Mouse (Mus musculus) heart, adult 11 months (tissue): ENCODE results near the gene Cacna1c.

ENCODE experiments used
- DNase-seq: peaks from one replicate; pipeline ENCODE4 v3.0.0; 2022

Gene Cacna1c

DNA sequence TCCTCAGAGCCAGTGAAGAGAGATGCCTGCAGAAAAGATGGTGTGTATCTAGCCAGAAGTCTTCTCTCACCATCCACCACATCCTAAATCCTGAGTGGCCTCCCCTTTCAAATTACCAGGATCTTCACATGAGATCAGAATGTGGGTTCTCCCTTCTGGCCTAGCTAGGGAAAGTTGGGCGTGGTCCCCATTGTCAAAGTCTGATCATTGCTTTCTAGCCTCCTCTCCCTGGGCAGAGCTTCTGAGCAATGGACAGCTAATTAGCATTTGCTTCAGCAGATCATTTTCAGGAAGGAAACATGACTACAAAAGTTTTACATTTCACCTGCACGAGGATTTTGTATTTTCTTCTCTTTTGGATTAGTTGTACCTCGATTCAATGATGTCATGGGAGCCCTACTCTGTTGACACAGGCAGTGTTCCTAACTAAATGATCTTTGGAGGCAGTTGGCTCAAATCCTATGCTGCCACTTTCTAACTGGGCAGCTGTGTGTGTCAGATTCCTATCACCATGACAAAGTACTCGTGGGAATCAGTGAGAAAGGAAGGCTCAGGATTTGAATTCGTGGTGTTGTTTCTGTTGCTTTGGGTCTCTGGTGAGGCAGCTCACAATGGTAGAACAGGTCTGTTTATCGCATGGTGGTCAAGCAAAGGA lies 554.4 kb downstream of the Cacna1c start:
- DNase-seq: peak; percentile 82

DNA sequence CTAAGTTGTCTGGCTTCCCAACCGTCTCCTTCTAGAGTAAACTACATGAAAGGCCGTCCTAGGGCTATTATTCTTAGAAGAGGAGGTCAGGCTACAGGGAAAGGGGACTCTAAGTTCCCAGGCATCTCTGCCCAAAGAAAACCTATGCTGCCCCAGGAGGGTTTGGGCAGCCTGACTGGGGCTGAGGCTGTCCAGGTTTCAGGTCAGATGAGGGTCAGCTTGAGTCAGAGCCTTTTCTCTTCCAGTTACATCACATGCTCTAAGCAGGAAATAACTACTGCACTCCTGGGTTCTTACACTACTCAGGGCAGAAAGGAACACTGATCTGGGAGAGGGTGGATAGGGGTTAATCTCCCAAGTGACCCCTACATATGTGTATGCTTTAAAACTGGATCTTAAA lies 556.4 kb downstream of the Cacna1c start:
- peak; percentile 80 for DNase-seq

DNA sequence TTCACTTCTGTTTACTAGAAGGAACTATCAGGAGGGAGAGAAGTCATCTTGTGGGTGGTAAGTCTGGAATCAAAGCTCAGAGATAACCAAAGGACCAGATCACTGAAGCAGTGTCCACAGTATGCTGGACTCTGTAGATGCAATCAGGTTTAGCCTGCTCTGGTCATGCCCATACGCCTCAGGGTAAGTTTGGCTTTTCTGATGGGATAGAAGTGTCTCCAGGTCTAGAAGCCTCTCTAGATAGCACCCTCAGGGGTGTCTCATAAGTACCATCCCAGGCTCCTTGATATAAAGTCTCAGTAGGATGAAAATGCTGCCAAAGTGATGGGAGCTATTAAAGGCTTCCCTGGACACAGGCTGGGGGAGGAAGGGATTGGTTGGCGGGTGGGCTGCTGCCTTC lies 557.3 kb downstream of the Cacna1c start:
- peak; percentile 62 for DNase-seq

DNA sequence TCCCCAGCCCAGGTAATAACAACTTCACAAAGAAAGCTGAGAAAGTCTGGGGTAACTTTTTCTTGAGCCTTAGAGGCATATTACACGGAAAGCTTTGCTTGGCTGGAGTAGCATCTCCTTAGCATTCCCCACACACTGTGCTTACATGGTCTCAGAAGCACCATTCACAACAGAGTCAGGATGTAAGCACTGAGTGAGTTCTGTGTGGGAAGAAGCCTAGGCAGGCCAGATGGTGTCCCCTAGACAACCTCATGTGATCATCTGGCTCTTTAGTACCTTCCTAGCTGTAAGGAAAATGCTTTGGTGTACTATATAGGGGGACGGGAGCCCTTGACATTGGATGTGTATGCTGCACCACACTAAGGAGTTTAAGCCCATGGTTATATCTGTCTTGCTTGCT lies 563.7 kb downstream of the Cacna1c start:
- DNase-seq: no peak

DNA sequence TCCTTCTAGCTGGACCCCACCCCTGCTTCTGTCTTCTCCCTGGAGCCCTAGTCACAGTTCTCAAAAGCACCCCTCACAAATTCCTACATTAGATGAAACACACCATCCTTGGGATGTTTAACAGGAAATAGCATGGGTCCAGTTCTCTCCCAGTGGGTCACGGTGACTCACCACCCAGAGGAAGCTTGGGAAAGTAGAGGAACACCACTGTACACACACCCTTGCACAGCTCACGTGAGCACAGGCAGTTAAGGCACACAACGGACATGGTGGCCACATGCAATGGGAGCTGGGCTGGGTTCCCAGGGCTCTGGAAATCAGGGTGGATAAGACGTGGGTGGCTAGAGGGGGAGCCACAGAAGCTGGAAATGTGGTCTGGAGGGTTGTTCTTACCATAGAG lies 566.2 kb downstream of the Cacna1c start:
- no peak for DNase-seq

DNA sequence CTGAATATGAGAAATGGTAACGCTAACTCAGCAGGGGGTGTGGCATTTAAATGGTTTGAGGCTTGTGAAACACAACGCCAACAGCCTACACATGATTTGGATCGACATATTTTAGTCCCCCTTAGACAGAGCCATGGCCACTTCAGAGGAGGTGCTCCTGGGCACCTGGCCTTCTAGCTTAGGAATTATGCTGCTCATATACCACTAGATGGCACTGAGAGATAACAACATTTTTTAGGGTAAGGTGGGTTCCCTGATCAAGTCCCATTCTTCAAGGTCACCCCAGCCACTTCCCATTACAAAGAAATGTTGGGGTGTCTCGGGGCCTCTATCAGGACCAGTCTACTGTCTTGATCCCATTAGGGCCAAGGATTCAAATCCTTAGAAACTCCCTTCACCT lies 570.0 kb downstream of the Cacna1c start:
- no peak for DNase-seq

DNA sequence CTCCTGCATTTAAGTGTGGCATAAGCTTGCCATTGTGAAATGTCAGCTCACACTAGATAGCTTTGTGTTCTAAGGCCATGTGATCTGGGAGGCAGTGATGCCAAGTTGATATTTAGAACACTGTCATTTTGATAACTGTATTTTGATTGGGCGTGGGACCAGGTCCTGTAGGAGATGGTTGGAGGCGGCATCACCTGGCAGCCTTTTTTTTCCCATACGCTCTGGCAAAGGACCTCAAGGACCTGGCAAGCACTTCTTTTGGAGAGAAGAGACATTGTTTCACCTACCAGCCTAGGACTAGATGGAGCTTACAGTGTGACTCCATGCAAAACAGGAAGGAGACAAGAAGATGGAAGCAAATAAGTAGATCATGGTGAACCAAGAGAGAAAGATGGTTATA lies 572.6 kb downstream of the Cacna1c start:
- DNase-seq: no peak

DNA sequence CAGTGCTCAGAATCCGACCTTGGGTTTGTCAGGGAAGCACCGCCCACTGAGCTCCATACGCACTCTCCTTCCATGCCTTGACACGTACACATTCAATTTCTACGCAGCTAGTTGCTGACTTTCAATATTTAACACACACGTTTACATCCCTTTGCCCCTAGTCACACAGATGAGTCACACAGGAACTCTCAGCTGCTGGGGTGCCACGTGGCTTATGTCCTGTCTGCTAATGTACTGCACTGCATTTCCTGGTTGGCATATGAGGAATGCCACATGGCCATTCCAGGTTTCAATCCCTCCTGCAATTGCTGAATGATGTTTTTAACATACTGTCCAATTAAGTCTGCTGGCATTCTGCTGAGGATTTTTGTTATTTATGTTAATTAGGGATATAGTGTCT lies 574.4 kb downstream of the Cacna1c start:
- DNase-seq: no peak

DNA sequence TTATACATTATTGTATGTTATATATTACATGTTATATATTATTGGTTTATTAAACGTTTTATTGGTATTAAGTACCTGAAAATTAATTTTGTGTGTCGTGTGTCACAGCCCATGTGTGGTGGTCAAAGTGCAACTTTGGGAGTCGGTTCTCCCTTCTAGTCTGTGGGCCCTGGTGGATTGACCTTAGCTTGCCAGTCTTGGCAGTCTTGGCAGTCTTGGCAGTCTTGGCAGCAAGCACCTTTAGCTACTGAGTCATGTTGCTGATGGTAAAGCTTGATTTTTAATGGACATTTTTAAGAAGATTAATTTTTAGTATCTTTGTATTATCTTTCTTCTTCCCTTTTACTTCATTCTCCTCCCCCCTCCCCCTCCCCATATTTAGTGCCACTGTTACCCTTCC lies 574.8 kb downstream of the Cacna1c start:
- no peak for DNase-seq

DNA sequence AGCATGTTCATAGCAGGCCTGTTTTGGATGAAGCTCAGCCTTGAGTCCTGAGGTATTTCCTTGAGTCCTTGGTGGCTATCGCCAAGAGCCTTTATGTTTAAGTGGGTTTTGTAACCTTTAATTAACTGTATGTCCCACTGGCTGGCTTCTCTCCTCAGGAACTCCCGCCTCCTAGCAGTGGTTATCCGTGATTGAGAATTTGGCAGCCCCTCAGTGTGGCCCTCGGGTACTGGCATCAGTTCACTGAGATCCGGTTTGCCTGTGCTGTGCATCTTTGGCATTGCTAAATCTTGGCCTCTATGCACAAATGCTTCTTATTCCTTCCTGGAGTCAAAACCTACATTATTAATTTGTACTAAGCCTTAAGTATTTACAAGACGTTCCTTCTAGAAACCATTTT lies 587.3 kb downstream of the Cacna1c start:
- no peak for DNase-seq

DNA sequence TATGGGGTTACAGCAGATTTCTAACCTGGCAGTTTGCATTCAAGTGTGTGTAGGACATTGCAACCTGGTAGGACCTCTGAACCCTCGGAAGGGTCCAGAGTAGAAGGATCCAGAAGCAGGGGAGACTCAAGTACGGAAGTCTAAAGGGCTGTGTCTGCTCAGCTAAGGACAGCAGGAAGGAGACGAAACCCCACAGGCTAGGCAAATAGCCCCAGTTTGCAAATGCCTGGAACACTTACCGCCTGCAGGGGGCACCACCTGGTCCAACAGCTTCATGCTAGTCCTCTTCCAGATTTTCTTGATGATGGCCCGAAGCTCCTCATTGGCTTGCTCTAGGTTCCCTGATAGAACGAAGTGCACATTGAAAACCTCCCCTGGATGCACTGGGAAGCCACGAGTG lies 590.2 kb downstream of the Cacna1c start:
- DNase-seq: peak; percentile 81

DNA sequence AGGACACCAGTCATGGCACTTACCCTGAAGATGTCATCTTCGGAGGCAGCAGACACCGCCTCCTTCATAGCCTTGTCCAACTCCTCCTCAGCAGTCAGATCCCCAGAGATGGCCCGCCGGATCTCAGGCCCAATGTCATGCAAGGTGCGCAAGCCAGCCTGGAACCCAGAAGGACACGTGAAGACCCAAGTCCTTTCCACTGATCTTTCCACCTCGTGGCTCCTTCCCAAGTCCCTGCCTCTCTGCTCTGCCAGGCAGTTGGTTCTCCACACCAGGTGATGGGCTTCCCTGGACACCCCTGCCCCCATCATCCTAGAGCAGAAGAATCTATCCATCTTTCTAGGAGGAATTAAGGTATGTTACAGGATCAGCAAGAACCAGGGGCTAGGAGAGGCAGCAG lies 592.4 kb downstream of the Cacna1c start:
- DNase-seq: peak; percentile 80

DNA sequence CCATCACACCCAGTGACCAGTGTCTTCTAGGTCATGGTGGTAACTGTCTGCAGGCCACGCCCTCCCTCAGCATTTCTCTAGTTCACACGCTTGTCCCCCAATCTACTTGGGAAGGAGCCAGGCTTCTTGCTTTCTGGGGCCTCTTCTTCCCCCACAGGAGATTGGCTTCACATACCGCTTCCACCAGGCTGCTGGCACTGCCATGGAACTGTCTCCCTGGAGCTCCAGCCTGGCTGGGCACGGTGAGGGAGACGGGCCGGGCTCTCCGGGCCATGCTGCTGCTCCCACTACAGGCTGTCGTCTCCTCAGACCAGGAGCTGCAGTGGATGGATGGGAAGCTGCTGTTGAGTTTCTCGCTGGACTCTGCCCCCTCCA lies 600.5 kb downstream of the Cacna1c start:
- peak; percentile 84 for DNase-seq

DNA sequence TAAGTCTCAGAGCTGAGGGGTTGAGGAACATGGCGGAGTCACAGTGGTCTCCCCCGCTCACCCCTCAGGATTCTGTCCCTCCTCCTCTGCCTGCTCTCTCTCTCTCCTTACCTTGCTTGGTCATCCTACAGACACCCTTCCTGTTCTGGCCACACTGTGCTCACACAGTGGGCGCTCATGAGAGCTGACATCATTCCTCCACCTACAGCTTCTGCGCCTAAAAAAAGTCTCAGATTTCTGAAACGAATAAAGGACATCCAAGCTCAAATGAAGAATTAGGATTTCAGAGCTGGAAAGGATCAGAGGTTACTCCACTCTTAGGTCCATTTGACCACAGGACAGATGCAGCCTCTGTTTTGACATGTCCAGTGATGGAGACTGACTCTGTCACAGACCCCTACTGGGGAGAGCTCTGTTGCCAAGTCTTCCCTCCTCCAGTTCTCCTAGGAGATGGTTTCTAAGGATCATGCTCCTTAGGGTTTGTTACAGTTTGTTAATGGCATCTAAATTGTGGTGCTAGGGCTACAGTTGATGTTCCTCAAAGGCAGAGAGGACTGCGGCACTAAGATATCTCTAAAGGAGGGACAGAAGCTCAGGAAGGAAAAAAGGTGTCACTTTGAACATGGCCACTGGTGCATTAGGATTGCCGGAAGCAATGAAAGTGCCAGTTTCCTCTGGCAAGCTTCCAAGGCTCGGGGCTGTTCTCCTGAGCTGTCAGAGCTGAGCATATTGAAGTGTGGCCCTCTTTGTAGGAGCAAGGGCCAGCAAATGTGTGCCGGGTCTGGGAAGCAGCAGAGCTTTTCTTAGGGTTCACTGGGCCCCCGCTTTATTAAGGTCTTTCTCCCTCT lies 601.2 kb downstream of the Cacna1c start:
- peak; percentile 45 for DNase-seq

DNA sequence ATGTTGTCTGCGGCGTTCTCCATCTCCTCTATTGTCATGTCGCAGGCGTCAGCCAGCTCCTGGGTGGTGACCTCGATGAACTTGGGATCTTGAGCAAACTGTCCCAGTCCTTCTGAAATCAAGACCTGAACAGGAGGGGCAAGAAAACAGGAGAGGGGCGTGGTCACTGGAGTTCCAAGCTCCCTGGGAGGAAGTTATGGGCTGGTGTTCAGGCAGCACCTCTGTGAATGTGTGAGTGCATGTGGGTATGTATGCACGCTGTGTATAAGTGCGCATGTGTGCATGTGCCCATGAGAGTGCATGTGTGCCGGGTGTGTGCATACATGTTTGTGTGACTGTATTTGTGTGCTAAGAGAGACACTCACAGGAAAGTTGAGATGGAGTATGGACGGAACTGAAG lies 602.1 kb downstream of the Cacna1c start:
- DNase-seq: peak; percentile 83

DNA sequence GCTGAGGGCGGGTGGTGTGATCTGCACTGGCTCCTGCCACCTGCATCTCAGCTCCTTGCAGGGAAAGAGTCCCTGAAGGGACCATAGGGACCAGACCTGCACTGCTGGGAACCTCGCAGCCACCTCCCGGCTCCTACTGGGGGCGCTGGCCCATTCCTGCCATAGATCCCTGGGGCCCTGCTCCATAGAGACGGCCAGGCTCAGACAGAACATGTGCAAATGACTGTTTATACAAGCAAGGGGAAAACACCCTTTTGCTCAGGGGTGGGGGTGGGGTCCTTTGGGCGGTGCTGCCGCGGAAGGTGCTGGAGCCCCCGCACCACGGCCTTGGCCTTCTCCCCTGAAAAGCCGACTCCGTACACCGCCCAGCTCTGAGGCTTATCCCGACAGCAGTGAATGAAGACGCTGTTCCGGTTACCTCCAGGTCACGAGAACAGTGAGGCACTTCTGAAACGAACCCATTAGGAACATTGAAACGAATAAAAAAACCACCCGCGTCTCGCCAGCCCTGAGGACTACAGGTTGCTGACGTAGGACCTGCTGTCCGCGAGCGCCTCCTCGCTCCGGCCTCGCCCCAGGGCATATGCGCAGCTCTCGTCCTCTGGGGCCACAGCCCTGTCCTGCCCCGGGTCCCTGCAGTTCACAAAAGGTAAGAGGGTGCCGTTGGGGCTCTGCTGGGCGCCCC lies 602.7 kb downstream of the Cacna1c start:
- DNase-seq: peak; percentile 87

DNA sequence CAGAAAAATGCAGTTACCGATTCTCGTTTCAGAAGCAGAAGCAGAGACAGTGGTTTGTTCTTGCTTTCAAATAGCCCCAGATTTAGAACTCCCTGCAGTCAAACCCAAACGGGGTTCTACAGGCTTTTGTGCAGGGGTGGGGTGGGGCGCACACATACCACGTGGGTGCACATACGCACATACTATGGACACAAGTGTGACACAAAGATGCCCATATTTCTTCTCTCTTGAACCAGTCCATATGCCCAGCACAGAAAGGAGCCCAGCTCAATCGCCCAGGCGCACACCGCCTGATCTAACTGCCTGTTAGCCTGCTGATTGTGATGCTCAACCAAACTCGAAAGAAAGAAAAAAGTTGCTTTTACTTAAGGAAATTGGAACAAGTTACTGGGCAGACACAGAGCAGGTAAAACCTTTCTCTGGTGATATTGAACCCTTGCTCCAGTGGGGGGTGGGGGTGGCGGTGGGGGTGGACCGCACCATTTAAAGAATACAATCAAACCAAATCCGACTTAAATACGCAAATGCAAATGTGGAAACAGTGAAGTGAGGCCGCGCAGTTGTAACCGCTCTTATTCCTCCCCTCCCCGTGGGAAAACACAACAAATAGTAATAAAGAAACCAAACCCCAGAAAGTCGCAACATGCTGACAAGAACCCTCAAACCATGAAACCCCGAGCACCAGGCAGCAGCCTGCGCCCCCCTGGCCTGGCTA lies 603.4 kb downstream of the Cacna1c start:
- peak; percentile 80 for DNase-seq

DNA sequence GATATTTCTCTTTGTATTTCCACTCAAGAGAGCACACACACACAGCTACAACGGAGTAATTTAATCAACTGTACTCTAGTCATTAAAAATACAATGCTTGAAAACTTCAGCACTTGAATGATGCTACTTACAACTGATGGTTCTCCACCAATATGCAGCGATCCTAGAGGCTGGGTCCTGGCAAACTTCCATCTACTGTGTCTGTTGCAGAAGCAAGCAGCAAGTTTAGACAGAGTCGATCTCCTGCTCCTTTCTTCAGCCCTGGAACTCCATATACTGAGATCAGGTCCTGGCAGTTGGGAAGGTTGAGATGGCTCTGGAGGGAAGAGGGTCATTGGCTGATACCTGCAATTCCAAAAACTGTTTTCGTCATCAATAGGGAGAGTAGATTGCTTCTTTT lies 617.5 kb downstream of the Cacna1c start:
- DNase-seq: peak; percentile 85

DNA sequence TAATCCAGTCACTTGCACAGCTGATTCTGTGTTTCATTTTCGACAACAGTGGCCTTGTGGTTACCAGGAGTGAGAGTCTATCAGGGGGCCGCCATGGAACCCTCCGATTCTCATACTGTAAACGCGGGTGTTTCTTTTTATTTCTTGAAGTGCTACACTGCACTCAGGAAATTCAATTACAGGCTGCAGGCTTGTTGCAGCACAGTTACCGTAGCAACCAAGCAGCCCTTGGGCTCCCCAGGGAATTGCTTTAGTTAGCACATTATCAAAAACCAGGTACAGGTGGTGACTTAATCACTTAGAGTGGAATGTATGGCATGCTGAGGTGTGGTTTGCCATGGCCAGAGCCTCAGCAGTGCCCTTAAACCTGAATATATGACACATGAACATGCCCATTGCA lies 621.9 kb downstream of the Cacna1c start:
- peak; percentile 56 for DNase-seq

DNA sequence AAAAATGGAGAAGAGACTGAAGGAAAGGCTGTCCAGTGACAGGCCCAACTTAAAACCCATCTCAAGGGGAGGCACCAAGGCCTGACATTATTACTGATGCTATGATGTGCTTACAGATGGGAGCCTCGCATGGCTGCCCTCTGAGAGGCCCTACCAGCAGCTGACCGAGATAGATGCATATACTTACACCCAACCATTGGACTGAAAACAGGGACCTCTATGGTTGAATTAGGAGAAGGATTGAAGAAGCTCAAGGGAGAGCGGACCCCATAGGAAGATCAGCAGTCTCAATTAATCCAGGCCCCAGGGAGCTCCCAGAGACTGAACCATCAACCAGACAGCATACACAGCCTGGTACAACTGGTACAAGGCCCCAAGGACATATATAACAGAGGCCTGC lies 628.4 kb downstream of the Cacna1c start:
- peak; percentile 77 for DNase-seq

DNA sequence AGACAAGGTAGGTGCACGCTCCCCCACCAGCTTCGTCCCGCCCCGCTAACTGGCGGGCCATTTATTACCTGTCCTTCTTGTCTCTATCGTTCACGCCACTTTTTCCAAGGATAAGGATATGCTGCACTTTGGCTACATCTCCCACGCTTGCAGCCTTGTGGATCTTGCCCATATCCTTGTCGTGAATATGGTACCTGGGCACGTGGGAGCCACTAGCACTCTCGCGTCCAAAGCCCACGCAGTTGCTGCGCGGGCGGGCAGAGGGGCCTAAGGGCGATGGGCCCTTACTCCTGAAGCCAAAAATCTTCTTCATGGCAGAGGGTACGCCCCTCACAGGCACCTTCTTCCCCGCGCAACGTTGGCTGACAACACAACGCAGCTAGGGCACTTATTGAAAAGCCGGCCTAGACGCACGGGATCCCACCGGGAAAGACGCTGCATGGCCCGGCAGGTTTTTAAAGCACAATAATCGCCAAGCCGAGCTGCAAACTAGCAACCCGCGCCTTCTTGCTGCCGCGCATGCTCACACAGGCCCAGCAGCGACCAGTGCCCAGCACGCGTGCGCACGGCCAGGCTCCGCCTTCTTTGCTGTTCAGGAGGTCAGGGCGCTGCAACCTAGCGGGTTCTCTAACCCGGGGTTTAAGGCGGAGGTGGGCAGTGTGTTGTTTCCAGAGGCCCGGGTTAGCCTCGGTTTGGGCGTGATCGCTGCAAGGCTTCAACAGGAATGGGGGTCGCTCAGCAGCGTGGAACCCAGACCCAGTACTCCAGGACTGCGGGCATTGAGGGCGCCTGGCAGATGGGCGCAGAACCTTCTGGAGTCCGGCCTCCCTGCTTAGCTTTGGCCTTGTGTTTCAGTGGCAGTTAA lies 634.2 kb downstream of the Cacna1c start, which contains the start of gene Ankrd26:
Gene Ankrd26 (minus strand): TSS at position 482 of the 865 bp plus-strand sequence.
- peak; percentile 99 for DNase-seq

DNA sequence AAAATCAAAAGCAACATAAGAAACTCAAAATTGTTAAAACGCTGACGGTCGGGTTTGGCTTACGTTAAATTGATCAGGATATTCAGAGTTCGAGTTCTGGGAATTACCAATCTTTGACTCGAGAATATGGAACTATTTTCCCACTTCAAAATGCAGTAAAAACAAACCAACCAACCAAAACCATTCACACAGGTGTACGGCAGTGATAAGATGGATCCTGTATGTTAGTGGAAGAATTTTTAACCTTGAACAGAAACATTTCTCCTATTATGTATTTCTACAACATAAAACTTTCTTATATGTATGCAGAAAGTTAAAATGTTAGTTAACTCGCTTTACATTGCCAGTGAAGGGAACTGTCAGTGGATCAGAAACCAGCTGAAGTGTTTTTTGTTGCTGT lies 635.0 kb downstream of the Cacna1c start:
- DNase-seq: no peak
